Mouse (Mus musculus) mesoderm, embryonic 11.5 days (tissue): Measurements from ENCODE around the gene Prr3.
"Not testable (repeated sequence)": the region's sequence is repeated elsewhere in the genome, so short reads cannot be mapped to it uniquely, and the experiment has no call there.

Source experiments
- DNase-seq: peaks from one replicate; pipeline ENCODE4 v3.0.0-alpha.2; 2012; ENCODE audit warnings: low read depth, low spot score

The Prr3 gene

DNA sequence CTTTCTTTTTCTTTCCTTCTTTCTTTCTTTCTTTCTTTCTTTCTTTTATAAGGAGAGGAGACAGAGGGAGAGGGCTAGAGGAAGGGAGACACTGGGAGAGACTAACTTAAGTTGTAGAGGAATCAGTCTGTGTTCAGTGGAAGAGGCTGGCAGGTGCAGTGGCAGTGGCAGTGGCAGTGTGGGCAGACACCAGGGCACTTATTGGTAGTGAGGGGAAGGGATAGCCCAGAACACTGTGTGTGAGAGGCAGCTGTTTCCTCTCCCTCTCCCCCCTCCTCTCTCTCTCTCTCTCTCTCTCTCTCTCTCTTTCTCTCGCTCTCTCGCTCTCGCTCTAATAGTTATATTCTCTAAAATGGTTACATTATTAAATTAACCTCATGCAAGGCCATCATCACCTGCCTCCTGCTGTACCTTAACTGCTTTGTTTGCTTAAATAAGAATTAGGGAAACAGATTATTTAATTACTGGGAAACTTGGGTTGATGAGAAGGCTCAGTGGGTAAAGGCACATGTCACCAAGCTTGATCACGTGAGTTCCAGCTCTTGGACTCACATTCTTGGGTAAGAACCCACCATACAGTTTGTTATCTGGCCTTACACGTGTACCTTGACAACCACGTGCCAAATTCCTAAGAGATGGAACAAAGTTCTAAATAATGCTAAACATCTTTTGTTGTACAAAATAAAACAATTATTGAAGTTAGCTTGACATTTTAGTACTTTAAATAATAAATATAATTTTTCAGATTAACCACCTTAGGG is 18.7 kb upstream of the Prr3 start:
- no peak for DNase-seq

DNA sequence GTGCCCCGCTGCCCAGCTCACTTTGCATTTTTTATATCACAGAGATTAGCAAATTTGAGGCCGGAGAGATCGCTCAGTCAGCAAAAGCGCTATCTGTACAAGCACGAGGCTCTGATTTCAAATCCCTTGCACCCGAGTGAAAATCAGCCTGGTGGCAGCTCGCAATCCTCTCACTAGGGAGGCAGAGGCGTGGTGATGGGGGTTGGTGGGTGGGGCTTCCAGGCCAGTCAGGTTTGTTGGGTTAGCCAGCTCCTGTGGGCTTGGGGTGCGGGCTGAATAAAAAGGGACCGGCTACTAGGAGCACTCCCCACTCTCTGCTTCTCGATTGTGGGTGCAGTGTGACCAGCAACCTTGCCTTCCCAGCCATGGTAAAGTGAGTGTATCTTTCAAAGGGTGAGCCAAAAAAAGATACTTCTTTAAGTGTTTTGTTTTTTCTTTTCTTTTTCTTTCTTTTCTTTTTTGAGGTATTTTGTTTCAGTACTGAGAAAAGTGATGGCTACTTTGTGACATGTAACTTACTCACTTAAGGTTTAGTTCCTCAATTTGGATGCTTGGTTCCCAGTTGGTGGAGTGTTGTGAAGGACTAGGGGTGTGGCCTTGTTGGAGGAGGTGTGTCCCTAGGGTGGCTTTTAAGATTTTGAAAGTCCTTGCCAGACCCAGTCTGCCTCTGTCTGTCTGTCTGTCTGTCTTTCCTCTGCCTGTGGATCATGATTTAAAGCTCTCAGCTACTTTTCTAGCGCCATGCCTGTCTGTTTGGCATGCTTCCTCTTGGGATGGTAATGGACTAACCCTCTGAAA is 17.9 kb upstream of the Prr3 start:
- no peak for DNase-seq

DNA sequence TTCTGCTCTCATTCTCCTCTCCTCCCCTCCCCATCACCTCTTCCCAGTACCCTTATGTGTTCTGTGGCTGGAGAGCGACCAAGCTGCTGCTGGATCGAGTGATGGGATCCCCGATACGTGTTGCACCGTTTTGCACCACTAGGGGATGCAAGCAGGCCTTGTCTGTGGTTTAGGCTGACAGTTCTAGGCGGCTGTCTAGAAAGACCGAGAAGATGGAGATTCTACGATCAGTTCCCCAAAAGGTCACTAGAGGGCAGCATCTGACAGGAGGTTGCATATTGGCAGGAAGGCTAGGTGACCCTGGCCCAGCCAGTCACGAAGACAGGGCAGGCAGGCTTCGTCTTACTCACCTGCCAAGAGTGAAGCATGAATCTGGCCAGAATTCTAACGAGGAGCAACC is 16.9 kb upstream of the Prr3 start:
- DNase-seq: peak; percentile 96

DNA sequence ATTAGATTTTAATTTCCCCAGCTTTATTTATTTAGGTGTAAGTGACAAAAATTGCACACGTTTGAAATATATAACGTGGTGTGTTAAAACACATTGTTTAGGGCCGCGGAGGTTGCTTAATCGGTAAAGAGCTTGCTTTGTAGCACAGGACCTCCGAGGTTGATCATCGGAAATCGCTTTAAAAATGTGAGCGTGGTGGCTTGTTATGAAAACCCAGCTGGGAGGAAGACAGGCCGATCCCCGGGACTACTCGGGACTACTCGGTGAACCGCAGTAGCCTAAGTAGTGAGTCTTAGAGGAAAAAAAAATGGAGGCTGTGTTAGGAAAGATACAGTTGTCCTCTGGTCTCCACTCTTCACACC is 14.8 kb upstream of the Prr3 start:
- no peak for DNase-seq

DNA sequence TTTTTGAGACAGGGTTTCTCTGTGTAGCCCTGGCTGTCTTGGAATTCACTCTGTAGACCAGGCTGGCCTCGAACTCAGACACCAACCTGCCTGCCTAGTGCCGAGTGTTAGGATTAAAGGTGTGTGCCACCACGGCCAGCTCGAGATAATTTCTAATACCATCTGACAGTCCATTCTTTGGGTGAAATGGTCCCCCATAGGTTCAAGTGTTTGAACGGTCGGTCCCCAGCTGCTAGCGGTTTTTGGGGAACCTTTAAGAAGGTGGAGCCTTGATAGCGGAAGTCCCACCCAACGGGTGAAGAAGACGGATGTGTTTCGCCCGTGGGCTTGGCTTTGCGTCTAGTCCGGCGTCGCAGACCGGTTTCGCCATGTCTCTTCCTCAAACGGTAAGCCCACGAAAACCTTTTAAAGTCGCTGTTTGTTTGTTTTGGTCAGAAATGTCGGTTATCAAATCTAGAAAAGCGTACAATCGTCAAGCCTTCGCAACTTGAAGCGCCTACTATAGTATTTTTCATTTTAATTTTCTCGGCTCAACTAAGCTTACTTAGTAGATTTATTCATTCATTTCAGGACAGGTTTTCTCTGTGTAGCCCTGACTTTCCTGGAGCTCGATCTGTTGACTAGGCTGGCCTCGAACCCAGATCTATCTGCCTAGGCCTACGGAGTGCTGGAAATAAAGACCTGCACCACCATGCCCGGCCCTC is 14.3 kb upstream of the Prr3 start:
- peak; percentile 87 for DNase-seq

DNA sequence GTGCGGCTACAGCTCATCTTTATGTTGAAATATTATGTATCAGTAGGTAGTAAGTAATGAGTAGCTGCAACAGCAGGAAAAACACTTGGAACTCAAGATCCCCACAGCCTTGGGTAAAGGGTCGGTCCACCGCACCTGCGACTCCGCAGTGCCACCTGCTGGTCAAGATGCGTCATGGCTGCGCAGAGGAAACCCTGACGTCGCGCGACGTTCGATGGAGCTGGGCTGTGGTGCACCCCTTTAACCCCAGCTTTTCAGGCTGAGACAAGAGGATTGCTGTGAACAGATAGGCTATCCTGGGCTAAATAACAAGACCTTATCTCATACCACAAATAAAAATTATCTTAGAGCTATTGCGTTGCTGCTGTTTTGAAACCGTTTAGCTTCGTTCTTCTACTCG is 13.6 kb upstream of the Prr3 start:
- peak; percentile 91 for DNase-seq

DNA sequence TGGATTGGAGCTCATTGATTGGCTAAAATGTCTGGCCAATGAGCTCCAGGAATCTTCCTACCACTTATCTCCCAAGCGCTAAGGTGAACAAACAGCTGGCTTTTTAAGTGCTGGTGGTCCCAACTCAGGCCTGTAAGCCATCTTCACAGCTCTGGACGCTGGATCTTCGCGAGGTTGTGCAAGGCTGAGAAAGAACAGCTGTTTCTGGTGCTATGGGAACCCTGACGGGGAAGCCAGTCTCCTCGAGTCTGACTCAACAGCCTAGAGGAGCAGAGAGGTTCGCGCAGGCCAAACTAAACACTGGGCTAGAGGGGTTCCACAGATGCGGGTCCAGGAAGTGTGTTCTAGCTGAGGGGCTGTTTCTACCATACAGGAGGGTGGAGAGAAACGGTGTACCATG is 11.7 kb upstream of the Prr3 start:
- DNase-seq: no peak

DNA sequence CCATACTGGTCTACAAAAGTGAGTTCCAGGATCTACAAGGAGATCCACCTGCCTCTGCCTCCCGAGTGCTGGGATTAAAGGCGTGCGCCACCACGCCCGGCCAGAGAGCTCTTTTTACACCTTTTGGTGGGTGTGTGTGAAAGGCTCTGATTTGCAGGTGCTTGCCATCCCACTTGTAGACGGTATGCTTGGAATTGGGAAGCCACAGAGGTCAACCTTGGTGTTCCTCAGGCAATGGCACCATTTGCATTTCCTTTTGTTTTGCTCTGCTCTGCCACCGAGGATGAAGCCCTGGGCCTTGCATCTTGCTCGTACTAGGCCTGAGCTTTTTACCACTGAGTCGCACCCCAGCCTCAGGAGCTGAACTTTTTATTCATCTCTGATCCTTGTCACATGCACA is 1.7 kb upstream of the Prr3 start:
- DNase-seq: no peak

DNA sequence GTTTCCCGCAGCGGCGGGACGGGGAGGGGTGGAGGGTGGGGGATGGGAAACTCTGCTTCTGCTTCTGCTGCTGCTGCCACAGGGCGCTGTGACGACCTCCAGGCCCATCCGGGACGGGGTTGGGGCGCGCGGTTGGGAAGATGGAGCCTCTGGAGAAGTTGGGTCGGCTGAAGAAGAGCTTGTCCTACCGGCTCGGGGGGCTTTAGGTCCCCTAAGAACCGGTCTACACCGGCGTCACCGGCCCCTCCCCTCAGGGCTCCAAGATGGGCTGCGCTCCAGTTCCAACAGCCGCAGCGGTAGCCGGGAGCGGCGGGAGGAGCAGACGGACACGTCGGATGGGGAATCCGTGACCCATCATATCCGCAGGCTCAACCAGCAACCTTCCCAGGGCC is 323 bp upstream of the Prr3 start:
- peak; percentile 37 for DNase-seq

DNA sequence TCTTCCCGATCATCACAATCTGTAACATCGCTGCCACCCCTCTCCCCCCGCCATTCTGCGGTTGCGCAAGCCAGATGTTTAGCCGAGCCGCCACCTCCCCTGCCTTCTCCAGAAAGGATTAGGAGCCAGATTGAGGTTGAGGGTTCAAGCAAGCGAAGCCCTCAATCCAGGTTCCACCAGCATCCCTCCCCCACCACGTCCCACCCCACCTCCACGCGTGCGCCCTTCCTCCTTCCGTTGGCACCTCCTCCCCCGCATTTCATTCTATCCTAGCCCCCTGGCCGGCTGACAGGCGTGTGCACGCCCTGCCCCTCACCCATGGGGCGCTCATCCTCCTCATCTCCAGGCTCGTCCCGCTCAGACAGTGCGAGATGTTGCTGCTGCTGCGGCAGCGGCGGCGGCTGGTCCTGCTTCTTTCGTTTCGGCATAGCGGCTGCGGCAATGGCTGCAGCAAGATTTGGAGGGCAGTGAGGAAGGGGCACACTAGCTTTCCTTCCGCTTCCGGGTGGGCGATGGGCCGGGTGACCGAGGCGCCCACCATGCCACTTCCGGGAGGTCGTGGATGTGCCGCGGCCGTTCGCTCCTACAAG is 1.1 kb downstream of the Prr3 start:
- DNase-seq: peak; percentile 87

DNA sequence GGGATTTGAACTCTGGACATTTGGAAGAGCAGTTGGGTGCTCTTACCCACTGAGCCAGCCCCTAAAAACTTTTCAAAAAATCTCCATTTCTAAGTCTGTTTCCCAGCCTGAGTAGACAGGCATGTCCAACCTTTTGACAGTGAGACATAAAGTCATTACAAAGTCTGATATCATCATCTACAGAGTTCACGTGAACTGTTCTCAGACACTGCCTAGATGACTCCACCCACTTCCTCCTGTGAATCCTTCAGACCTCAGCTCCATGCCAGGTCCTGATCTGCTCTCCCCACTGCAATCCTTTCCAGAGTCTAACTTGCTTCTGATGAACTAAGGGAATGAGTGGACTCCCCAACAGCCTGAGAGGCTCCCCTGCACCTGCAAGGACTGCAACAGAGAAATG is 7.9 kb downstream of the Prr3 start:
- no peak for DNase-seq

DNA sequence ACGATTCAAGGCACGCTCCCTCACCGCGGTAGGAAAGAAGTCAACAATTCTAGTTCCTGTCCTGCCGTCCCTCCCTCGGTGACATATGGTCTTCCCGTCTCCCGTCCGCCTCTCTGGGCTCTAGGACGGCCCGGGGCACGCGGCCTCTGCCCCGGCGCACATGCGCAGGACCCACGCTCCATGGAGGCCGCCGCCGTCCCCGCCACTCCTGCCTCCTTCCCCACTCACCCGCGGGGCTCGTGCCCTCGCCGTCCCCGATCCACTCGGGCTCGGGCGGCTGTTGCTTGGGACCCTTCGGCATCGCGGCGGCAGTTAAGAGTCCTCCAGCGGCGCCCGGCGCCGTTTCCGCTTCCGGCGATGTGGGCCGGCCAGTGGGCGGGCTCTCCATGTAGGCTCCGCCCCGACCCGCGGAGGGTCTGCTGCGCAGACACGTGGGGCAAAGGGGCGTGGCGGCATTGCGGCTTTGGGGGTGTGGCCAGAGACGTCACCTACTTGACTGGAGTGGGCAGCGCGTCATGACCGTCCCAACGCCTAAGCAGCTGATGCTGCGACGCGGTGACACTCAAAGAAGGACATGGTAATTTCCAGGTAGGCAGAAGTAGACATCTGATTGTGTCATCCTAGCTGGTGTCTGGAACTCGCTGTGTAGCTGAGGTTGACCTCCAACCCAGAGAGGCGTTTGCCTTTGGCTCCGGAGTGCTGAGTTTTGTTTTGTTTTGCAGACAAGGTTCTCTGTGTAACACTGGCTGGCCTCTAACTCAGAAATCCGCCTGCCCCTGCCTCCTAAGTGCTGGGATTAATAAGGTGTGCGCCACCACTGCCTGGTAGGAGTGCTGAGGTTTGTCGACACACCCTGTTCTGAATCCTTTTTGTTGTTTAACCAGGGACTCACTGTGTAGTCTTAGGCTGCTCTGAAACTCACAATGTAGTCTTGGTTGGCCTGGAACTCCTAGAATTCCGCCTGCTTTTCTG is 10.3 kb downstream of the Prr3 start, which contains the start of gene Abcf1:
TSS of gene Abcf1 (minus strand) at position 344 of the 972 bp plus-strand sequence.
- DNase-seq: peak; percentile 98

DNA sequence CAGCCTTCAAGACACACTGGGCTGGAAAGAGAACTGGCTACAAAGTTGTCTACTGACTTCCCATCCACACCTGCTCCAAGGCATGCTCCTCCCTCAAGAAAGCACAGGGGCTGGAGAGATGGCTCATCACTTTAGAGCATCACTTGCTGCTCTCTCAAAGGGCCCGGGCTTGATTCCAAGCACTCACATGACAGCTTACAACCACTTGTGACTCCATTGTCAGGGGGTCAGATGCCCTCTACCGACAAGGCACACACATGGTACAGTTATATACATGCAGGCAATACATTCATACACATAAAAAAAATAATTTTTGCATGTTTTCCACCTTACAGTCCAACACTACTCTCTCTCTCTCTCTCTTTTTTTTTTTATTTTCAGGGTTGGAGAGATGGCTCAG is 12.4 kb downstream of the Prr3 start:
- DNase-seq: no peak

DNA sequence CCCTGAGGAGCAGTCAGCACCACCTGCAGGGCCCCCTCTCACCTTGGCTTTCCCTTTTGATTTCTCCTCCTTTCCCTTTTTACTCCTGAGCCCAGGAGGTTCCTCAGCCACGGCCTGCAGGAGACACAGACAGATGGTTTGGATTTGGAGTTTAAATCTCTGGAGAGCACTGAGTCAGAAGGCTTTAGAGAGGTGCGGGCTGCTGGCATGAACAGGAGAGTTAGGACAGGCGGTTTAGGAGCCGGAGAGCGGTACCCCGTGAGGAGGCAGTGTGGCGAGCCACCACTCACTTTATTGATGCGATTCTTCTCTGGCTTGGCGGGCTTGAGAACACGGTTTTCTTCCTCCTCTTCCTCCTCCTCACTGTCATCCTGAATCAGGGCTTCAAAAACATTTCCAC is 16.8 kb downstream of the Prr3 start:
- DNase-seq: no peak

DNA sequence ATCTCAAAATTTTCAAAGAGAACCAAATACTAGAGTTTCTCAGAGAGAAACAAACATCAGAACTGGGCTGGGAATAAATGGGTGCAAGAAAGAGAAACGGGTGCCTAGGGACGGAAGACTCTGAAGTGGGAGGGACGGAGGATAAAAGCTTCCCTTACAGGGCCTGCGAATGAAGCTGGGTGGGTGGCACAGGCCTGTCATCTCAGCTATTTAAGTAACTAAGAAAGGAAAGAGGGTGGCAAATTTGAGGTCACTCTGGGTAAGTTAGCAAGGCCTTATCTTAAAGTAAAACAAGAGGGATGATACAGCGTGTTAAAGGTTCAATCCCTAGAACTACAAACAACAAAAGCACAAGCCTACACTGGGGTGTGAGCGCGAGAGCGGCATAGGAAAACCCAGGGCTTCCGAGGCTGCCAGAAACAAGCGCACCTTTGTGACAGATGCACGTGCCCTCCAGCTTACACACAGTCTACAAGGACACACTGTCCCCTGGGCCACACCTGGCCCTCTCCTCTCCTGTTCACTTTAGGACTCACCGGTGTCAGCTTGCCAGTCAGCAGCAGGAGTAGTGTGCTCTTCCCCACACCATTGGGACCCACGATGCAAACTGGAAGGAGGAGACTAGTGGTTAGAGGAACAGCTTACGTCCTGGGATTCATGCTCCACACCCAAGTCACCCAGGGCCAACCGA is 21.4 kb downstream of the Prr3 start:
- DNase-seq: no peak

DNA sequence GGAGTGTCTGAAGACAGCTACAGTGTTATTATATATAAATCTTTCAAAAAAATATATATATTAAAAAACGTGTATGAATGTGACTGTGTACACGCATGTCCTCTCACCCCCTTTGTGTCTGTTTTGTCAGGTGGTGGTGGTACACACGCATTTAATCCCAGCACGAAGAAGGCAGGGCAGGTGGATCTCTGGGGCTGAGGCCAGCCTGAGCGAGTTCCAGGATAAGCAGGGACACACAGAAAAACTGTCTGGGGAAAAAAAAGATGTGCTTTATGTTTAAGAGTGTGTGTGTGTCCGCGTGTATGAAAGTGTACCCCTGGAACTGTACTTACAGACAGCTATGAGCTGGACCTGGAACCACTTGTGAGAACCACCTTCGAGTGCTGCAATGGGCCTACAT is 25.4 kb downstream of the Prr3 start:
- no peak for DNase-seq

DNA sequence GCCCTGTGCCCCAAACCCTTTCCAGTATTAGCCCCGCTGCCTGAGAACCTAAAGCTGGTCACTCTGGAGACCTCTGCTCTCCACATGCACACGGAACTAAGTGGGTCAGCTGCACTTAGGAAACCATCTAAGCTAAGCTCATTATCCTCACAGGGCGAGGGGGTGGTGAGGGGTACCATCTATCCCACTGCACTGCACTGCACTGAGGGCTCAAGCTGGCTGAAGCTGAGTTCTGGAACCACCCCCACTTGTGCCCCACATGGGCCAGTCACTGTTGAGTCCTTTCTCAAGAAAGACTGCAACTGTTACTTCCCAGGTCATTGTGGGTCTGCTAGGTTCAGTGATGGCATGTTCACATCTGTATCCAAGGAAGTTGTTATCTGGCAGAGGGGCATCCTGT is 27.5 kb downstream of the Prr3 start:
- DNase-seq: not testable (repeated sequence)

DNA sequence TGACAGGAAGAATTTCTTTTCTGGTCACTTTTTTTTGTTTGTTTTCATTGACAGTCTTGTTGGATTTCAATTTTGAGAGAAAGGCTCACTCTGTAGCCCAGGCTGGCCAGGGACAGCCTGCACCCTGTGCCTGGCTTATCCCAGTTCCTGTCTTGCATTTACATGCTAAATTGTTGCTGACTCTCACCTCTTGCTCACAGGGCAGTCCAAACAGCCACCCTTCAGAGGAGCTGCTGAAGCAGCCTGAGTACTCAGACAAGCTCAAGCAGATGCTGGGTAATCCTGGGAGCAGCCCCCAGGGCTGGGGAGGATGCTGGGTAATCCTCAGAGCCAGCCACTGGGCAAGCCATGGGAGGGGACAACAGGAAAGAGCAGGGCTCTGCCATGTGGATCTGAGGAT is 29.1 kb downstream of the Prr3 start:
- DNase-seq: not testable (repeated sequence)

DNA sequence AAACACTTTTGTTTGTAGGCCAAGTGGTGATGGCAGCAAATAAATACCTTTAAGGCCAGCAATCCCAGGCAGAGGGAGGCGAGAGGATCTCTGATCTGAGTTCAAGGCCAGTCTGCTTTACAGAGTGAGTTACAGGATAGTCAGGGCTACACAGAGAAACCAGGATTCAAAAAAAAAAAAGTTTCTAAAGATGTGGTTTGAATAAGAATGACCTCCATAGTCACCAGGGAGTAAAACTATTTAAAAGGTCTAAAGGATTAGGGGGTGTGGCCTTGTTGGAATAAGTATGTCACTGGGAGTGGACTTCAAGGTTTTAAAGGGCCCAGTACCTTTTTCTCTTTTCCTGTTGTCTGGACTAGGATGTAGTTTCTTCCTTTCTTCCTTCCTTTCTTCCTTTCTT is 40.1 kb downstream of the Prr3 start:
- no peak for DNase-seq

DNA sequence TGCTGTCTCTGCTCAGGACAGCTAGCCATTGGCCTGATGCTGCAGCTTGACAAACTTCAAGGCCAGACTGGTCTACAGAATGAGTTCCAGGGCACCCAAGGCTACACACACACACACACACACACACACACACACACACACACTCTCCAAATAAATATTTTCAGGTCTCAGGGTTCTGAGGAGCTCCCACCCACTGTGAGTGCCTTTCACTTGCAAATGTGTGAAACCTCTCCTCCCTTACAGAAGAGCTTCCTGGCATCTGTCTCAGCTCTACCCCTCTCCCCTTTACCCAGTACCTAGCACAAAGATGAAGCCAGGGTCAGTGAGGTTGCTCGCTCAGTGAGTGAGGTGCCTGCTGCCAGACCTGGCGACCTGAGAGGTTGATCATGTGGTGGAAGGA is 40.9 kb downstream of the Prr3 start:
- DNase-seq: no peak
